Mouse (Mus musculus) gastrocnemius, postnatal 14 days (tissue): Measurements from ENCODE around the gene Vmn2r78. TPM values are rescaled to one million over a fixed set of nuclear protein-coding genes. Genes with fewer than 3 reads are reported as not detected.
"Not testable (repeated sequence)": the region's sequence is repeated elsewhere in the genome, so short reads cannot be mapped to it uniquely, and the experiment has no call there.

Experiments used
- DNase-seq: peaks from one replicate; pipeline ENCODE4 v3.0.0; 2021; ENCODE audit warnings: mixed read lengths
- intact Hi-C: fragments of 180-260 bp; cut with DNase I; formaldehyde crosslinking; loops from one replicate; pipeline ENCODE4 v1.15.1; 2025; ENCODE audit warnings: low total_unique reads
- long read RNA-seq, 2 experiments: library from polyadenylated mRNA; stranded (forward); transcript quantifications; one replicate each; pipeline ENCODE4 v2.0.0; 2021
- total RNA-seq, 2 experiments: library from RNA; stranded (reverse); gene quantifications; 2 replicates each; pipeline ENCODE4 v1.2.3; 2021

Gene Vmn2r78
- total RNA-seq = not detected
- long read RNA-seq, experiment 1 = 0 reads
- long read RNA-seq, experiment 2 = 0 reads

- intact Hi-C loops, DNase-seq: not testable (repeated sequence)
These were observed at the start of gene Vmn2r78 for GRCm38 (mm10) chr7:86914794-86915193. TSS of gene Vmn2r78 (plus strand) at chr7:86915094.

DNA sequence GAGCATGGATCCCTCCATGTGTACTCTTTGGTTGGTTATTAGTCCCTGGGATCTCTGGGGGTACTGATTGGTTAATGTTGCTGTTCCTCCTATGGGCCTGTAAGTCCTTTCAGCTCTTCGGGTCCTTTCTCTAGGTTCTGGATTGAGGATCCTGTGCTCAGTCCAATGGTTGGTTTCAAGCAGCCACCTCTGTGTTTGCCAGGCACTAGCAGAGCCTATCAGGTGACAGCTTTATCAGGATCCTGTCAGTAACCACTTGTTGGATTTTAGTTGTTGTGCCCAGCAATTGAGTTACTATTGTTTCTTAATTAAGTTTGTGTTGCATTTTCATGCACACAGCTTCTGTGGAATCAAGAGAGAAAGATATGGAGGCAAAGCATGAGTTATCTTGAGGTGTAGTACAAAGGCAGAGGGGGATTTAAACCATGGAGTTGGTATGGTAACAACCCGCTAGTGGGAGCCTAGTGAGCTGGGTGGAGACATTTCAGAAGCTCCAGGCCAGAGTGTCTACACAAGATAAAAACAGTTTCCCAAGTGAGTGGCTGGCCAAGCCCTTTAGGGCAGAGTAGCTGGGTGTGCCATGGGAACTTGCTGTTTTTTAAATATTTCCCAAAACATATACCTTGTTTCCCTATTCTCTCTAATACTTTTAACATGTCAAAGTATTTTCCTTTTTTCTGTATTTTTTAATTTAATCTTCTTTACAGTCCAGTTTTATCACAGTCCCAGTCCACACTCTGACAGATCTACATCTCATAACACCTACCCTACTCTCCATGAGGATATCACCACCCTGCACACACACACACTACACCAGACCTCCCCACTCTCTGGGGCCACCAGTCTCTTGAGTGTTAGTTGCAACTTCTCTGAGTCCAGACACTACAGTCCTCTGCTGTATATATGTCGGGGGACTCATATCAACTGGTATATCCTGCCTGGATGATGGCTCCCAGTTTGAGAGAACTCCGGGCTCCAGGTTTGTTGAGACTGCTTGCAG is 25.1 kb upstream of the Vmn2r78 start:
- intact Hi-C loops = no loop called here
- no peak for DNase-seq

DNA sequence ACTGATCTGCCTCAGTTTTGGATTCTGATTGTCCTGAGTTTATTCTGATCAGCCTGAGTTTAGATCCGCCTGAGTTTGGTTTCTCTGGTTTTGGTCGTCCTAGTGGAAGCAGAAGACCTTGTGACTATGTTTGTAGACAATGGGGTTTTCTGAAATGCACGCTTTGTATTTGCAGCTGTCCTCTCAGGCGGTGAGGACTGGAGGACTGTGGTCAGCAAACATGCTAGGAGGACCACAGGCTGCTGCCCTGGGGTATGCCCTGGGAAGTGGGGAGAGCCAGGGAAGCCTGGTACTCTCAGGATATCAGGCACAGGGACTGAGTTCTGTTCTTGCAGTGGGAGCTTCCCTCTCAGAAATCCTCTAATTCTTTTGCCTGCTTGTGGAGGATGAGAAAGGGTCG is 22.4 kb downstream of the Vmn2r78 start:
- intact Hi-C loops = no loop called here
- DNase-seq = no peak

DNA sequence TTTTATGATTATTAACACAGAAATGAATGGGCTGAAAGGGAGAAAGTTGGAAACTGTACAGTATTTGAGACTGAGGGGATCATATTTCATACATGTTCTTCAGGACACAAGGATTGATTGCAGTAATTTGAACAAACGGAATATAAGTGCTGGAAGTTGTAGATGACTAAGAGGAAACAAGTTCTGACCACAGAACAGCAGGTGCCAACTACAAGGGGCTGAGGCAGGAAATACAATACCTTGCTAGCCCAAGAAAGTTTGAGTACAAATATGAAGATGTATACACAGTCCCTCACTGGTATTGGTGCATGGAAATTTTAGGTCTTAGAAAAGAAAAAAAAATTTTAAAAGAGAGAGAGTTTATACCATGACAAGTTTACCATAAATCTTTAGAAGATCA is 79.8 kb downstream of the Vmn2r78 start:
- no peak for DNase-seq
- intact Hi-C loops = no loop called here

DNA sequence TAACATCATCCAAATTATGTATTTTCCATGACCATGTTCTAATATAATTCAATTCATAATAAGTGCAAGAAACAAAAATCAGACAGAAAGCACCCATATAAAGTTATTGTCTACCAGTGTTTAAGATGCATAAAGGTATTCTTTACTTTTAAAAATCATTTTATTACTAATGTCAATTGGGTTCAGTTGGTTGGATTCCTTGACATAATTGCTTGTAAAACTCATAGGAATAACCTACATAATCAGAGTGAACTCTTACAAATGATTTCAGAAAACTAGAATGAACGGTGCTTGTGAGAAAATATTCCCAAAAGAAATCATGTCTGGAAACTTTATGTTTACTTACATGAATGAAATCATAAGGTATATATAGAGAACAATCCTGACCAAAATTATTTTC is 80.9 kb downstream of the Vmn2r78 start, which contains the start of gene Vmn2r79:
Gene Vmn2r79, plus strand, starts transcription at position 301 of the 400 bp plus-strand sequence.
- DNase-seq, intact Hi-C loops: not testable (repeated sequence)

Other genes starting within 250 kb of the Vmn2r78 start
- not detected for gene Olfr292, start 226.8 kb upstream of the Vmn2r78 start, total RNA-seq
- under 1 TPM in 1 of 2 experiments, not detected in 1; 0.10 TPM for gene Folh1, start 139.2 kb upstream of the Vmn2r78 start, total RNA-seq
- gene Vmn2r77, start 120.1 kb upstream of the Vmn2r78 start, total RNA-seq = not detected
- gene Vmn2r79, start 81.0 kb downstream of the Vmn2r78 start, total RNA-seq = not detected